Mouse (Mus musculus): ENCODE measurements at regions not wholly inside any gene's neighbourhood (a gene's known extent, or its start where the extent isn't known, plus 50 kb on each side); places are given as distances from the start of the nearest gene placed in this dataset.

DNA sequence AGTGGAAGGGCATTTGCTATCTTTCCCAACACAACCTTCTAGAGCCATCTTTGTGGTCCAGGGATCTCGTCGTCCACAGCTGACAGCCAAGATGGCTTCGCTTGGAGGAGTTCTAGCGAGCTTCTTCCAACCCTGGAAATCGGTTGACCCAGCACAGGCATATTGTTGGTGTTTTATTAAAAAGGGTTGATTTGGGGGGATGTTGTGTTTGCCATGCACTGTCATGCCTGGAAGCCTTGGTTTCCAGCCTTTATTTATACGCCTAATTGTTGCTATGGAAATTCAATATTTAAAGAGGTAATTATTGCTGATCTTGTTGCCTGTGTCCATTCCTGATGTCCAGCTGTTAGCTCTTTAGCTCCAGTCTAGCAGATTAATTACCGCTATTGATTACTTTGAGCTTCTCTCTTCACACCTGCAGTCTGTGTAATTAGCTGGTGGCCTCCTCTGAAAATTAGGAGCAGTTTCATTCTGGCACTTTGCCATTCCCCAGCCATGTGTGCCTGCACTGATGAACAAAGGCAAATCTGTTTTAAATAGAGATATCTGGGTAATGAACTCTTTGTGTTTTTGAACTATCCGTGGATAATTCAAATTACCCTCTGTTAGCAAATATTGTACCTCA lies 275.4 kb downstream of the Rnf144b start:
- TF ChIP-seq CTCF (IDR thresholded peaks at IDR 0.05; ENCODE audit: control insufficient read depth, insufficient read depth, insufficient replicate concordance, low read depth, low read length) (no peak), POLR2A (IDR thresholded peaks at IDR 0.05; ENCODE audit: control insufficient read depth, low read depth, low read length) (no peak)
